Mouse (Mus musculus) layer of hippocampus, adult 8-10 months (tissue): ENCODE results near the gene Rin1. TPM values are rescaled to one million over a fixed set of nuclear protein-coding genes. Genes with fewer than 3 reads are reported as not detected.
A peak's percentile ranks its signal among the peaks of the same experiment; 100 is the strongest.

Experiments
- DNase-seq, 2 experiments: peaks; one replicate each; pipeline ENCODE4 v3.0.0; 2022; ENCODE audit warnings: low spot score in 2 of 2
- total RNA-seq, 4 experiments: library from RNA; stranded (reverse); gene quantifications; 2 replicates each; pipeline ENCODE4 v1.2.4; 2022

Rin1 gene
- total RNA-seq, 4 experiments from 2014 or later, result 89.3 to 115 (median 96.8) TPM

GRCm38 (mm10) chr19:5093481-5094242 is 43.4 kb downstream of the Rin1 start:
- DNase-seq, result no peak

DNA sequence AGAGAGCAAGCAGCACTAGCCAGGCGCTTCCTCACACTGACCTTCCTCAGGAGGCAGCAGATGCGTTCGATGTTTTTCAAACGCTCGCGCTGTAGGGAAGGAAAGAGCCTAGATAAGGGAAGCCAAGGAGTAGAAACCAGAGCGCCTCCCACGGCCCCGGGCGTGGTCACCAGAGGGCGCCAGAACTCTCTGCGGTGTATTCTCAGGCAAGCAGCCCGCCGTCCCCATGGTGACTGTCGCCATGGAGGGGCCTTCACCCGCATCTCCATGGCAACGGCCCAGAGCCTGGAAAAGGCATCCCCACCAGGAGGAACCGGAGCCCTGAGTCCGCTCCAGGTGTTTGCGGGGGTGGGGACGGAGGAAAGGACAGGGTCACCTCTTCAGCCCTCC is 44.0 kb downstream of the Rin1 start:
- DNase-seq, result peak; percentile 95 to 98

DNA sequence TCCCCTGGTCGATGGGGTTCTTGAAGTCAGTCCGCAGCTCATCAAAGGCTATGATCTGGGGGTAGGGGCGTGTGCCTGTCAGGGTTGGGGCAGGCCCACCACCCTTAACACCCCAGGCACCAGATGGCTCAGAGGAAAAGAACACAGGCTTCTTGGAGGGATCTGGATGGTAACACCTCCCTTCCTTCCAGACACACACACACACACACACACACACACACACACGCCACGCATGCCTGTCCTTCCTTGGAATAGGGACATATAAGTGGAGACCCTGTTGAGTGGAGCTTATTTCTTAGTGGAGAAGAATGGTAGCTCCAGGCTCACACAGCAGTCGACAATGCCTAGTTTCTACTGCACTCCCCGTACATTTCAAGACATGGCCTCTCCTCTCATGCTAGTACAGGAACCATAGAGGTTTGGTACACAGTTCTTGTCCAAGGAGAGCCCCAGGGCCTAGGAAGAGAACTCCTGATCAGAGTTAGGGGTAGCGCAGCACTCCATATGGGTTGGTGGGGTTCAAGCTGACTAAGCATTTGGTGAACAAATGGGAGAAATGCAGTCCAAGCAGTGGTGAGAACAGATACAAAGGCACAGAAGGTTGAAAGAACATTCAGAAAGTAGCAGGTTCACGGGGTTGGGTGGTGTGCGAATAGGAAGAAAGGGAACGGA is 44.6 kb downstream of the Rin1 start:
- no peak for DNase-seq

GRCm38 (mm10) chr19:5095887-5096474 is 45.7 kb downstream of the Rin1 start:
- peak in 1 of 2 experiments; percentile 73 for DNase-seq

GRCm38 (mm10) chr19:5097521-5098362 is 47.5 kb downstream of the Rin1 start:
- no peak for DNase-seq

DNA sequence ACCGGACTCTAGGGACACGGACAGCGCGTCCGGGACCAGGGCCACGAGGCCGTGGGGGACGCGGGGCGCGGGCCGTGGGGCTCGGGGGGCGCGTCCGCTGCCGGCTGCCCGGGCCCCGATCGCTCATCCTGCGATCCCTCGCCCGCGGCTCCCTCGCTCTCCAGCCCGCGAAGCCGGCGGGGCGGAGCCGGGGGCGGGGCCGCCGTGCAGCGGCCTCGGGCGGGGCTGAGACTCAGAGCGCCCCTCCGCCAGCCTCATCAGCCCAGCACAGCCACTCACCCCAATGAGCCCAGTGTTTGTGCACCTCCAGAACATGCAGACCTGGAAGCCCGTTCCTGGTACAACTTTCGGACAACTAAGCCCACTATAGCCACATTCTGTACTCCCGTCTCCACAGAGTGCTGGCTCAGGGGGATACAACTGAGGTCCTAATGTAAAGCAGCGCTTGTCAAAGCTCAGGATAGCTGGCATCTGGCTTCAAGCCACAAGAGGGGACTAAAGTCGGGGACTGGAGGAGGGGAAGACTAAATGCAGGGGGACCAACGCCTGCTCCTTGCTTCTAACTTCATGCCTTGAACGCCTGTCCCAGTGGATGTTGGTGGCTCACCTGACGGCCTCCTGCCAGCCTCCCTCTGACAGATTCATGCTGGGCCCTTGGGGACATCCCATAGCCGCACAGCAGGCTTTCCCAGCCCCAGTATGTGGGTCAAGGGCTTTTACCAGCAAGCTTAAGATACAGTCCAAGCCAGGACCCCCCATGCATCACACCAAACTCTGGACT is 48.3 kb downstream of the Rin1 start, which contains the start of gene Cnih2:
Cnih2 (minus strand) TSS at position 159 of the 781 bp plus-strand sequence.
- DNase-seq, result peak in 1 of 2 experiments; percentile 75

- no peak for DNase-seq
Measured at GRCm38 (mm10) chr19:5106074-5106473, 55.8 kb downstream of the Rin1 start.

Other genes with a start within 250 kb of the Rin1 start
- gene Gm21992, start 238.9 kb upstream of the Rin1 start, total RNA-seq, result 10 to 100 TPM; 22.5 to 29.2 (median 26.0) TPM
- 10 to 100 TPM; 45.5 to 60.9 (median 54.8) TPM for gene Rbm14, start 238.8 kb upstream of the Rin1 start, total RNA-seq
- 10 to 100 TPM; 30.9 to 44.4 (median 38.5) TPM for gene Ccs, start 211.1 kb upstream of the Rin1 start, total RNA-seq
- 1 to 10 TPM; 2.1 to 2.8 (median 2.4) TPM for gene Ccdc87, start 211.1 kb upstream of the Rin1 start, total RNA-seq
- gene Ctsf, start 195.4 kb upstream of the Rin1 start, total RNA-seq, result 100 to 1,000 TPM; 110 to 126 (median 119) TPM
- 1 to 10 TPM in 3 of 4 experiments, under 1 TPM in 1; 0.74 to 1.4 (median 1.1) TPM for gene Actn3, start 172.6 kb upstream of the Rin1 start, total RNA-seq
- 10 to 100 TPM; 25.1 to 32.1 (median 25.6) TPM for gene Zdhhc24, start 171.8 kb upstream of the Rin1 start, total RNA-seq
- gene Bbs1, start 143.9 kb upstream of the Rin1 start, total RNA-seq, result 10 to 100 TPM; 32.7 to 45.2 (median 39.3) TPM
- gene Dpp3, start 122.2 kb upstream of the Rin1 start, total RNA-seq, result 10 to 100 TPM; 38.9 to 41.3 (median 39.7) TPM
- 10 to 100 TPM; 25.5 to 31.6 (median 28.9) TPM for gene Peli3, start 107.4 kb upstream of the Rin1 start, total RNA-seq
- gene Mrpl11, start 88.3 kb upstream of the Rin1 start, total RNA-seq, result 10 to 100 TPM; 51.9 to 62.5 (median 56.4) TPM
- gene Npas4, start 60.2 kb upstream of the Rin1 start, total RNA-seq, result 10 to 100 TPM in 2 of 4 experiments, 1 to 10 TPM in 2; 4.0 to 10.8 (median 8.3) TPM
- 10 to 100 TPM; 12.3 to 19.8 (median 16.3) TPM for gene Slc29a2, start 26.6 kb upstream of the Rin1 start, total RNA-seq
- 100 to 1,000 TPM; 107 to 119 (median 111) TPM for gene B4gat1, start 11.7 kb upstream of the Rin1 start, total RNA-seq
- 1 to 10 TPM; 4.4 to 10.0 (median 6.3) TPM for gene AC124502.3, start 11.6 kb upstream of the Rin1 start, total RNA-seq
- 10 to 100 TPM; 18.3 to 24.6 (median 20.6) TPM for gene Brms1, start 9.1 kb upstream of the Rin1 start, total RNA-seq
- 1 to 10 TPM; 3.7 to 5.6 (median 4.4) TPM for gene Cd248, start 17.6 kb downstream of the Rin1 start, total RNA-seq
- 100 to 1,000 TPM; 104 to 117 (median 106) TPM for gene Tmem151a, start 35.0 kb downstream of the Rin1 start, total RNA-seq
- 10 to 100 TPM; 21.4 to 29.8 (median 25.9) TPM for gene Yif1a, start 38.1 kb downstream of the Rin1 start, total RNA-seq
- gene Cnih2, start 48.0 kb downstream of the Rin1 start, total RNA-seq, result 100 to 1,000 TPM; 417 to 436 (median 422) TPM
- gene Rab1b, start 56.6 kb downstream of the Rin1 start, total RNA-seq, result 100 to 1,000 TPM; 154 to 165 (median 160) TPM
- 100 to 1,000 TPM; 215 to 240 (median 227) TPM for gene Klc2, start 68.1 kb downstream of the Rin1 start, total RNA-seq
- gene Pacs1, start 222.6 kb downstream of the Rin1 start, total RNA-seq, result 10 to 100 TPM; 50.9 to 59.4 (median 55.3) TPM
- gene Sf3b2, start 245.0 kb downstream of the Rin1 start, total RNA-seq, result 100 to 1,000 TPM; 202 to 215 (median 208) TPM
- 10 to 100 TPM; 83.2 to 92.3 (median 86.9) TPM for gene Gal3st3, start 247.8 kb downstream of the Rin1 start, total RNA-seq